Mouse (Mus musculus): ENCODE measurements at regions not wholly inside any gene's neighbourhood (a gene's known extent, or its start where the extent isn't known, plus 50 kb on each side); places are given as distances from the start of the nearest gene placed in this dataset.

- DNase-seq = peak; percentile 5 to 42
Measured at GRCm38 (mm10) chr15:30029257-30029899, 143.0 kb upstream of the Ctnnd2 start.

DNA sequence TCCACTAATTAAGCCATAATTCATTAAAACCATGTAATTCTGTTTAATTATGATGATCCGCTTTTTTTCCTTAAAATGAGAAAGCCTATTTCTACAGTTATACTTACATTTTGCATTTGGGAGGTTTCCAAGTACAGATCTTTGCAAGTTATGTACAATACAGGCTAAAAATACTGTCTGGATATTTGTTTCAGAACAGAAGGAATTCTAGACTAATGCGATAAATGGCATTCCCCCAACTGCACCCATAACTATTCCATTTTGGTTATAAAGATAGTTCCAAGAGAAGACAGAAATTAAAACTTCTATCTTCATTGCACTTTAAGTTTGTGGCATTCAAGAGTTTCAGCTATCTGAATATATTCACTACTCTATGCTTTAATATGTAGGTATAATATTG is 137.0 kb upstream of the Ctnnd2 start:
- DNase-seq = no peak

DNA sequence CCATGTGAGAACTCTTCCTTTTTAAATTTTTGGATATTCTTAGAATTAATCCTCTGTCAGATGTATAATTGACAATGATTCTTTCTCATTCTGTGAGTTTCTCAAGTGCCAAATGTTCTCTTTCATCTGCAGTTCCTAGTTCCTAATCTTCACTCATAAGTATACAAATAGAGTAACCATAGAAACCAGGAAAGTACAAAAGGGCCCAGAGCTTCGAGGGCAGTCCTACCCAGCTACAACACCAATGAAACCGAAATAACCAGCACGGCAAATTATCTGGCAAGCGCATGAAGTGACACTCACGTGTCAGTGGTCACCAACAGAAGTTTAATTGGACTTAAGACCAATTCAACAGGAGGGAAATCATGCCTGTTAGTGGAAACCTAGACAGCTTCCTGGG is 121.5 kb upstream of the Ctnnd2 start:
- peak in 1 of 2 experiments; percentile 15 for DNase-seq

GRCm38 (mm10) chr15:30059808-30060207 is 112.6 kb upstream of the Ctnnd2 start:
- no peak for DNase-seq

DNA sequence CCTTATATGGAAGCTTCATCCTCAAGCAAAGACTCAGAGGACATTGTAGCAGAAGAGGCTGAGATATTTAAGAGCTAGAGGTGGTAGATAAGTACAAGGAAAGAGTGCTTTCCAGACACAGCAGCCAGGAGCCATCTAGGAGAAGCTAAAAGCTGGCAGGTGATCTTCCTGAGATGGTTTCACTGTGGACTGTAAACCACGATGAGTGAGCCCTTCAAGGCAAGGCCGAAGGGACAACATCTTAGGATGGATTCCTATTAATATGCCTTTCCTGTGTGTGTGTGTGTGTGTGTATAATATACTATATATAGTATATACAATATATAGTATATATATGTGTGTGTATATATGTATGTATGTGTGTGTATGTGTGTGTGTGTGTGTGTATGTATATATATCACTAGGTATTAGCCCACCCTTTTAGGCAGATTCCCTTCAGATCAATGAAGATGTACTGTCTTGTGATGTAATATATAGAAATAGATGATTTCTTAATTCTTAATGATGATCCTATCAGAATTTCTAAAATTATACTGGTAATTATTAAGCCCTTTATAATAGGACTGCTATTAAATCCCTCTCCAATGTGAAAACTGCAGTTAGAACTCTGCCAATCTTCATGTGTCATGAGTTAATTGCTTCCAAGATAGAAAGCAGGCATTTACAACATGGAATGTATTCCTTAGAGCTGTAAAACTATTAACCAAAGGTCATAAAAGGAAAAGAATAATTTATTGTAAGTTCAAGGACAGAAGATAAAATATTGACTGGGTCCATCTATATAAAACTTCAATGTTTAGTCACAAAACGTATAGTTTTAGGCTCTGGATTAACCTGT is 111.7 kb upstream of the Ctnnd2 start:
- DNase-seq = no peak

- DNase-seq = no peak
Measured at GRCm38 (mm10) chr15:30071668-30072067, 100.7 kb upstream of the Ctnnd2 start.

DNA sequence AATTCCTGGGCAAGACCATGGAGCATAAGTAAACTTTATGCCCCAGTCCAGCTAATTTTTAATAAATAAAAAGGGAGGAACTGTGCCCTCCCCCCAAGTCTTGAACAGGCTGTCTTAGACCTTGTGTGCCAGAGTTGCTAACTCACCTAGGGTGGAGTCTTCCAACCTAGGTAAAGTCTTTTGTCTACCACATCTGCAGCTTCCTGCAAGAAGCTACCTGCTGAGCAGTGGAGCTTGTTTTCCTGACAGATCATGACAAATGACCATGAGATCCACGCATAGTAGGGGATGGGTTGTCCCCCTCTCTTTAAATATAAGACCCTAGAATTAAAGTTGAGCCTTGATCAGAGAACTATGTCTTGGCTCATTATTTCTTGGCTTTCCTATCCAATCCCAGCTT is 100.1 kb upstream of the Ctnnd2 start:
- no peak for DNase-seq

- DNase-seq = no peak
Measured at GRCm38 (mm10) chr15:30087120-30087519, 85.3 kb upstream of the Ctnnd2 start.

DNA sequence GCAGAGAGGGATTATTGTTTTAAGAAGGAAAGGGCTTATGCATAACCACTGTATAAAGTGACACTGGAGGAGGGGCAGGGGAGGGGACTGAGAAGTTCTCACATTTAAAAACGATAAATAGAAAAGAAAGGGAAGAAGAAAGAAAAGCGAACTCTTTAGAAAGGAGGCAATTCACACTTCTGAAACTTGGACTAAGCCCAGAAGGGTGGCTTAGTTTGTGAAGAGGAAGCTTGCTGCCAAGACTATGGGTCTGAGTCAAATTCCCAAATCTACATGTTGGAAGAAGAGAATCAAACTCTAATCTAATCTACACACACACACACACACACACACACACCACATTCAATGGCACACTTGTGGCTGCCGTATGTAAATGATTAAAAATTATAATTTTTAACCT is 50.3 kb upstream of the Ctnnd2 start:
- no peak for DNase-seq

All from lung, adult 18-20 months (tissue).